Mouse (Mus musculus): ENCODE measurements around the gene Prkab2. TPM values are rescaled to one million over a fixed set of nuclear protein-coding genes. Genes with fewer than 3 reads are reported as not detected.
A peak's percentile ranks its signal among the peaks of the same experiment; 100 is the strongest.

Prkab2 gene
- polyA plus RNA-seq, 1 experiment = 8.8 TPM

DNA sequence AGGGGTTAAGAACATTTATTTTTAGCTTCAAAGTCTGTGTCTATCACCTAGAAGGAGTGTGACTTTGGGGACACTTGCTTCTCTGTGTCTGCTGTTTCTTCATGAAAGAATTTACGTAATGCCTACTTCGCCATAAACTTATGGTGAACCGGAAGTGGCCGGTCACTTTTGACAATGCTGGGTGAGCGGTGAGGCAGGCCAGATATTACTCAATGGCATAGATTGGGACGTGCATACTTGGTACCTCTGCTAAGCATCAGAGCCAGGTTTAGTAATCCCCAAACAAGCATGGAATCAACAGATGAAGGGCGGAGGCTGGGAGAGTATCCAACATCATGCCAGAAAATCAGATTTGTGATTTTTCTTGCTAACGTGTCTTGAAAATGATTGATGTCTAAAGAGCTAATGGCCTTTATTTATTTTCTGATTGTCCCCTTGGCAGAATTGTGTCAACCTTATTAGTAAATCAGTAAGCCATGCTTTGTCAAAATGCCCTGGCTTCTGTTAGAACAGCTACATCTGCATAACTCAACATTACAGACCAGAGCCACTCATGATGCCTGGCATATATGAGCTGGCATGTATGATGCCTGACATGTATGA, 26.6 kb upstream of the Prkab2 start:
- Histone ChIP-seq H3K27me3 (ENCODE audit: control insufficient read depth, insufficient read depth, insufficient read length) (no peaks in the 10 kb centered on the region), H3K36me3 (ENCODE audit: control insufficient read depth, insufficient read depth) (no peaks in the 10 kb centered on the region), H3ac (ENCODE audit: control insufficient read depth, insufficient read length) (no peak overlapping the region), H3K79me2 (ENCODE audit: control insufficient read depth, insufficient read depth) (no peaks in the 10 kb centered on the region), H3K4me3 (no peak overlapping the region), H3K4me2 (ENCODE audit: low read depth) (no peak overlapping the region)
- TF ChIP-seq REST (IDR thresholded peaks at IDR 0.05; ENCODE audit: insufficient read depth, insufficient read length) = no peak
- TF ChIP-seq CEBPB (IDR thresholded peaks at IDR 0.05; ENCODE audit: insufficient read depth, poor library complexity, severe bottlenecking) = no peak
- TF ChIP-seq MYOG (IDR thresholded peaks at IDR 0.05; ENCODE audit: control insufficient read depth in 1 of 3, insufficient read depth in 1 of 3, insufficient read length in 2 of 3, low read depth in 2 of 3) = no peak
- no peak for TF ChIP-seq POLR2A (IDR thresholded peaks at IDR 0.05; ENCODE audit: insufficient read length, low read depth)
- TF ChIP-seq E2F4 (IDR thresholded peaks at IDR 0.05; ENCODE audit: insufficient read depth) = no peak
- TF ChIP-seq SRF (IDR thresholded peaks at IDR 0.05; ENCODE audit: control insufficient read depth, insufficient read length, low read depth) = no peak
- no peak for TF ChIP-seq POLR2AphosphoS2 (IDR thresholded peaks at IDR 0.05; ENCODE audit: insufficient read length, low read depth)
- no peak for TF ChIP-seq TCF12 (IDR thresholded peaks at IDR 0.05; ENCODE audit: insufficient read depth, poor library complexity, severe bottlenecking)
- no peak for TF ChIP-seq TCF3 (IDR thresholded peaks at IDR 0.05; ENCODE audit: insufficient read length, low read depth)
- TF ChIP-seq USF1 (IDR thresholded peaks at IDR 0.05; ENCODE audit: low read depth) = no peak
- TF ChIP-seq MAX (IDR thresholded peaks at IDR 0.05; ENCODE audit: low read depth) = no peak
- TF ChIP-seq MYOD1 (IDR thresholded peaks at IDR 0.05; ENCODE audit: control insufficient read depth in 1 of 3, insufficient read length in 2 of 3, low read depth in 2 of 3) = no peak

DNA sequence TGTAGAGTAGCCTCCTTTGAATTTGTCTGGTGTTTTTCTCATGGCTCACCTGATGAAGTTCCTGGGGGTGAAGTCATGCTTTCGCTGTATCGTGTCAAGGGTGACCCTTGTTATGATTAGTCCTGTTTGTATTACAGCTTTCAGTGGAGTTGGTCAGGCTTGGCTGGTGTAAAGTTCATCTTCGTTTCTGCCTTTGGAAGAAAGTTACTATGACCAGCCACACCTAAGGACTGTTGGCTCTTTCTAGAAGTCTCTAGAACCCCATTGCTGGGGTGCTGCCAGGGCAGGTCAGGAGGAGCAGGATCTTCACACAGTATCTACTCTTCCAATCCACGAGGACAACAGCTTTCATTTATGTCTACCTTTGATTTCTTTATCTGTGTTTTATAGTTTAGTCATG, 24.5 kb upstream of the Prkab2 start:
- no peaks in the 10 kb centered on the region for H3K79me2 ChIP-seq (ENCODE audit: control insufficient read depth, insufficient read depth)
- no peaks in the 10 kb centered on the region for H3K27me3 ChIP-seq (ENCODE audit: control insufficient read depth, insufficient read depth, insufficient read length)
- no peak overlapping the region for H3K4me2 ChIP-seq (ENCODE audit: low read depth)
- no peaks in the 10 kb centered on the region for H3K36me3 ChIP-seq (ENCODE audit: control insufficient read depth, insufficient read depth)
- TF ChIP-seq MYOD1 (IDR thresholded peaks at IDR 0.05; ENCODE audit: control insufficient read depth in 1 of 3, insufficient read length in 2 of 3, low read depth in 2 of 3) (no peak), TCF3 (IDR thresholded peaks at IDR 0.05; ENCODE audit: insufficient read length, low read depth) (no peak)
- no peak overlapping the region for H3ac ChIP-seq (ENCODE audit: control insufficient read depth, insufficient read length)
- no peak overlapping the region for H3K4me3 ChIP-seq

DNA sequence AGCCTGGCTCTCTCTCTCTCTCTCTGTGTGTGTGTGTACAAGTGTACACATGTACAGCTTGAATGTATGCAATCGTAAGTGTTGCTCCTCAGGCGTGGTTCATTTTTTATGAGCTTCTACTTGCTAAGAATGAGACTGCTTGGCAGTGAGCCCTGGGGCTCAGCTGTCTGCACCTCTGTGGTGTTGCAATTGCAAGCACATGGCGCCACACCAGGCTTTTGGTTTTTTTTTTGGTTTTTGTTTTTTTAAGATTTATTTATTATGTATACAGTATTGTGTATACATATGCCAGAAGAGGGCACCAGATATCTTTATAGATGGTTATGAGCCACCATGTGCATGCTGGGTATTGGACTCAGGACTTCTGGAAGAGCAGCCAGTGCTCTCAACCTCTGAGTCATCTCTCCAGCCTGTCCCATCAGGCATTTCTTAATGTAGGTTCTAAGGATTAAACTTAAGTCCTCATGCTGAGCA, 23.7 kb upstream of the Prkab2 start:
- no peaks in the 10 kb centered on the region for H3K36me3 ChIP-seq (ENCODE audit: control insufficient read depth, insufficient read depth)
- H3K4me3 ChIP-seq = no peak overlapping the region
- no peaks in the 10 kb centered on the region for H3K27me3 ChIP-seq (ENCODE audit: control insufficient read depth, insufficient read depth, insufficient read length)
- H3K4me2 ChIP-seq (ENCODE audit: low read depth) = peak overlapping the region; percentile 44
- TF ChIP-seq MYOD1 (IDR thresholded peaks at IDR 0.05; ENCODE audit: control insufficient read depth in 1 of 3, insufficient read length in 2 of 3, low read depth in 2 of 3) = peak in 2 of 3 experiments; percentile 26 to 44
- TF ChIP-seq MYOG (IDR thresholded peaks at IDR 0.05; ENCODE audit: control insufficient read depth in 1 of 3, insufficient read depth in 1 of 3, insufficient read length in 2 of 3, low read depth in 2 of 3) = peak in 2 of 3 experiments; percentile 13 to 60
- peak; percentile 93 for TF ChIP-seq CEBPB (IDR thresholded peaks at IDR 0.05; ENCODE audit: insufficient read depth, poor library complexity, severe bottlenecking)
- no peak for TF ChIP-seq POLR2AphosphoS2 (IDR thresholded peaks at IDR 0.05; ENCODE audit: insufficient read length, low read depth)
- TF ChIP-seq USF1 (IDR thresholded peaks at IDR 0.05; ENCODE audit: low read depth) = no peak
- peak; percentile 33 for TF ChIP-seq TCF12 (IDR thresholded peaks at IDR 0.05; ENCODE audit: insufficient read depth, poor library complexity, severe bottlenecking)
- no peaks in the 10 kb centered on the region for H3K79me2 ChIP-seq (ENCODE audit: control insufficient read depth, insufficient read depth)
- H3ac ChIP-seq (ENCODE audit: control insufficient read depth, insufficient read length) = no peak overlapping the region

DNA sequence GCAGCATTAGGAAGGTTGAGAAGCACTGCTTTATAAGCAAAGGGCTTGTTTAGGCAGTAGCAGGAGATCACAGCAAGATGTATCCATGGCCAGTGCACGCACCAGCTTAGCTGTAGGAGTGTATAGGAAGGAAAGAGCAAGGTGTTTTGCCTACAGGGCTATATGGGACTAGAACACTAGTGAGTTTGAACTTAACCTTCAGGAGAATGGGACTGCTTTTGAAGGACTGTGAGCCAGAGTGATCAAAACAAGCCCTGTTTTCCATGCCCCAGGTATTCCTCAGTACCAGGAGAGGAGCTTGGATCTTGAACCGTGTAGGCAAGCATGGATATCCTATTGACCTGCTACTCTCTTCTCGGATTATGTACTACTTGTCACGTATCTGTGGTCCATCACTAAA, 16.6 kb upstream of the Prkab2 start:
- H3ac ChIP-seq (ENCODE audit: control insufficient read depth, insufficient read length) = no peak overlapping the region
- no peaks in the 10 kb centered on the region for H3K79me2 ChIP-seq (ENCODE audit: control insufficient read depth, insufficient read depth)
- no peak overlapping the region for H3K4me3 ChIP-seq
- no peaks in the 10 kb centered on the region for H3K27me3 ChIP-seq (ENCODE audit: control insufficient read depth, insufficient read depth, insufficient read length)
- no peaks in the 10 kb centered on the region for H3K36me3 ChIP-seq (ENCODE audit: control insufficient read depth, insufficient read depth)
- no peak overlapping the region for H3K4me2 ChIP-seq (ENCODE audit: low read depth)
- TF ChIP-seq USF1 (IDR thresholded peaks at IDR 0.05; ENCODE audit: low read depth) (no peak), TCF12 (IDR thresholded peaks at IDR 0.05; ENCODE audit: insufficient read depth, poor library complexity, severe bottlenecking) (no peak), MAX (IDR thresholded peaks at IDR 0.05; ENCODE audit: low read depth) (no peak), SRF (IDR thresholded peaks at IDR 0.05; ENCODE audit: control insufficient read depth, insufficient read length, low read depth) (no peak), TCF3 (IDR thresholded peaks at IDR 0.05; ENCODE audit: insufficient read length, low read depth) (no peak), CEBPB (IDR thresholded peaks at IDR 0.05; ENCODE audit: insufficient read depth, poor library complexity, severe bottlenecking) (no peak), E2F4 (IDR thresholded peaks at IDR 0.05; ENCODE audit: insufficient read depth) (no peak), POLR2AphosphoS2 (IDR thresholded peaks at IDR 0.05; ENCODE audit: insufficient read length, low read depth) (no peak), MYOD1 (IDR thresholded peaks at IDR 0.05; ENCODE audit: control insufficient read depth in 1 of 3, insufficient read length in 2 of 3, low read depth in 2 of 3) (no peak), POLR2A (IDR thresholded peaks at IDR 0.05; ENCODE audit: insufficient read length, low read depth) (no peak), REST (IDR thresholded peaks at IDR 0.05; ENCODE audit: insufficient read depth, insufficient read length) (no peak), MYOG (IDR thresholded peaks at IDR 0.05; ENCODE audit: control insufficient read depth in 1 of 3, insufficient read depth in 1 of 3, insufficient read length in 2 of 3, low read depth in 2 of 3) (no peak)

- no peak overlapping the region for H3K4me3 ChIP-seq
- H3K79me2 ChIP-seq (ENCODE audit: control insufficient read depth, insufficient read depth) = no peaks in the 10 kb centered on the region
- no peak overlapping the region for H3K4me2 ChIP-seq (ENCODE audit: low read depth)
- H3K27me3 ChIP-seq (ENCODE audit: control insufficient read depth, insufficient read depth, insufficient read length) = no peaks in the 10 kb centered on the region
- TF ChIP-seq TCF3 (IDR thresholded peaks at IDR 0.05; ENCODE audit: insufficient read length, low read depth) (no peak), POLR2AphosphoS2 (IDR thresholded peaks at IDR 0.05; ENCODE audit: insufficient read length, low read depth) (no peak), POLR2A (IDR thresholded peaks at IDR 0.05; ENCODE audit: insufficient read length, low read depth) (no peak), MAX (IDR thresholded peaks at IDR 0.05; ENCODE audit: low read depth) (no peak), MYOD1 (IDR thresholded peaks at IDR 0.05; ENCODE audit: control insufficient read depth in 1 of 3, insufficient read length in 2 of 3, low read depth in 2 of 3) (no peak), SRF (IDR thresholded peaks at IDR 0.05; ENCODE audit: control insufficient read depth, insufficient read length, low read depth) (no peak), E2F4 (IDR thresholded peaks at IDR 0.05; ENCODE audit: insufficient read depth) (no peak), REST (IDR thresholded peaks at IDR 0.05; ENCODE audit: insufficient read depth, insufficient read length) (no peak), MYOG (IDR thresholded peaks at IDR 0.05; ENCODE audit: control insufficient read depth in 1 of 3, insufficient read depth in 1 of 3, insufficient read length in 2 of 3, low read depth in 2 of 3) (no peak), CEBPB (IDR thresholded peaks at IDR 0.05; ENCODE audit: insufficient read depth, poor library complexity, severe bottlenecking) (no peak), TCF12 (IDR thresholded peaks at IDR 0.05; ENCODE audit: insufficient read depth, poor library complexity, severe bottlenecking) (no peak), USF1 (IDR thresholded peaks at IDR 0.05; ENCODE audit: low read depth) (no peak)
- no peaks in the 10 kb centered on the region for H3K36me3 ChIP-seq (ENCODE audit: control insufficient read depth, insufficient read depth)
- H3ac ChIP-seq (ENCODE audit: control insufficient read depth, insufficient read length) = no peak overlapping the region
Measured at GRCm38 (mm10) chr3:97642001-97642400, 16.0 kb upstream of the Prkab2 start.

Data from myocyte (in vitro differentiated cells).